Mouse (Mus musculus) neural tube, embryonic 14.5 days (tissue): ENCODE data around the gene Herpud1. TPM values are rescaled to one million over a fixed set of nuclear protein-coding genes. Genes with fewer than 3 reads are reported as not detected.

Experiments used
- ATAC-seq: fragments of 200-750 bp; cut with Nextera tagmentation; 2 replicates; pipeline ENCODE4 v1.8.0; 2017; ENCODE audit warnings: low read depth, mild to moderate bottlenecking, moderate TSS enrichment, moderate library complexity
- H3K27ac ChIP-seq: fragments of 300-500 bp; sonication (generic); 2 replicates; pipeline ENCODE4 v1.5.1; 2014; ENCODE audit warnings: low read depth, mild to moderate bottlenecking, control low read depth, low read length, moderate library complexity, mixed read lengths
- H3K27me3 ChIP-seq: fragments of 300-500 bp; sonication (generic); 2 replicates; pipeline ENCODE4 v1.6.1; 2014; ENCODE audit warnings: low read length; ENCODE audit not compliant: control insufficient read depth, insufficient read depth
- H3K36me3 ChIP-seq: fragments of 300-500 bp; sonication (generic); 2 replicates; pipeline ENCODE4 v1.6.1; 2014; ENCODE audit warnings: low read length, mixed read lengths; ENCODE audit not compliant: control insufficient read depth, insufficient read depth
- H3K4me1 ChIP-seq: fragments of 300-500 bp; sonication (generic); 2 replicates; pipeline ENCODE4 v1.6.1; 2014; ENCODE audit warnings: low read length; ENCODE audit not compliant: control insufficient read depth, insufficient read depth
- H3K4me2 ChIP-seq: fragments of 300-500 bp; sonication (generic); 2 replicates; pipeline ENCODE4 v1.6.1; 2014; ENCODE audit warnings: mild to moderate bottlenecking, low read depth, low read length, control low read depth
- H3K4me3 ChIP-seq: fragments of 300-500 bp; sonication (generic); 2 replicates; pipeline ENCODE4 v1.5.1; 2014; ENCODE audit warnings: low read depth, low read length, control low read depth, mixed read lengths
- H3K9ac ChIP-seq: fragments of 300-500 bp; sonication (generic); replicated peaks from 2 replicates; pipeline ENCODE4 v1.6.1; 2014; ENCODE audit warnings: low read depth, mild to moderate bottlenecking, control low read depth, low read length, mixed read lengths
- H3K9me3 ChIP-seq: fragments of 300-500 bp; sonication (generic); 2 replicates; pipeline ENCODE4 v1.6.1; 2016; ENCODE audit warnings: low read length; ENCODE audit not compliant: control insufficient read depth
- WGBS: fragments of 180-500 bp; shearing (Covaris S2); extraction: QIAGEN DNeasy Blood & Tissue Kit; methylation state at CpG from one replicate; pipeline ENCODE4 v1.1.7; 2014; 5-methylcytosine and 5-hydroxymethylcytosine counted together
- polyA plus RNA-seq: library from polyadenylated mRNA; unstranded; fragments of >200 nt; fragmentation: Nextera tagmentation; extraction: Ambion mirVana; gene quantifications from 2 replicates; pipeline ENCODE4 v1.2.1, GENCODE M21; 2014

Gene Herpud1
- polyA plus RNA-seq, 1 experiment from 2014 or later = 69.0 TPM

DNA sequence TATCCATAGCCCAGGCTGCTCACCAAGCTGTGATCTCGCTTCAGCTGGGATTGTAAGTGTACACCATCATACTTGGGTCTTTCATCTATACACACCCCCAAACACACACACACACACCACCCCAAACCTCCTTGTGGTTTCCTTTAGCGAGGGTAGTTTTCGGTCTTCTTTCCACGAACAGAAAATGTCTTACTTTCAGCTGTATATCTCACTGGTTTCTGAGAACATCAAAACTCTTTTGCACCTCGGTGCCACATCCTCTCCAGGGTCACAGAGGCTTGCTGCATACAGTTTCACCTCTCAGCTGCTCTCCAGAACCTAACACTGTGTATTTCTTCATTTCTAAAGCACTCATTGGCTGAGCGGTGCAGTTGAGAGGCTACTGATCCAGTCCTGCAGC, 27.3 kb downstream of the Herpud1 start:
- H3K4me3 ChIP-seq = no peak overlapping the region
- H3K9me3 ChIP-seq = no peaks in the 10 kb centered on the region
- H3K4me1 ChIP-seq = no peaks in the 10 kb centered on the region
- 93% methylated on average over 6 of the region's 6 CpGs for WGBS
- H3K9ac ChIP-seq = no peak overlapping the region
- H3K36me3 ChIP-seq = no peaks in the 10 kb centered on the region
- no peak overlapping the region for H3K4me2 ChIP-seq
- no peaks in the 10 kb centered on the region for H3K27me3 ChIP-seq
- no peak for ATAC-seq
- H3K27ac ChIP-seq = no peak overlapping the region

DNA sequence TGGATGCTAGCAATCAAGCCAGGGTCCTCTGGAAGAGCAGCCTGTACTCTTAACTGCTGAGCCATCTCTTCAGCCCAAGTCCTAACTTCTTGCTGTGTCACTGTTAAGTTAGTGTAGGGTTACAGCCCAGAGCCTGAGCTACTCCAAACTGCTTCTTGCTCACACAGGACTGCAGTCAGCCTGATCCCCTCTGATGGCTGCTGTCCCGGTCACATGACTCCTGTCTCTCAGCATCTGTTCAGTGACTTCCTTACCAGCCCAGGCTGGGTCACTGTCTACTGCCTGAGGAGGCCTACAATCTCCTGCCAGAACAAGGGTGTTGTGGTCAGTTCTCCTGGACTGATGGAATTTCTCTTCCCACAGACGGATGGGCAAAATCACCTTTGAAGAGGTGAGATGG, 29.0 kb downstream of the Herpud1 start:
- no peak overlapping the region for H3K4me3 ChIP-seq
- no peaks in the 10 kb centered on the region for H3K36me3 ChIP-seq
- H3K9me3 ChIP-seq = no peaks in the 10 kb centered on the region
- no peak for ATAC-seq
- no peak overlapping the region for H3K27ac ChIP-seq
- no peaks in the 10 kb centered on the region for H3K27me3 ChIP-seq
- WGBS = 73% methylated on average over 2 of the region's 2 CpGs
- H3K4me2 ChIP-seq = no peak overlapping the region
- H3K4me1 ChIP-seq = no peaks in the 10 kb centered on the region
- no peak overlapping the region for H3K9ac ChIP-seq

DNA sequence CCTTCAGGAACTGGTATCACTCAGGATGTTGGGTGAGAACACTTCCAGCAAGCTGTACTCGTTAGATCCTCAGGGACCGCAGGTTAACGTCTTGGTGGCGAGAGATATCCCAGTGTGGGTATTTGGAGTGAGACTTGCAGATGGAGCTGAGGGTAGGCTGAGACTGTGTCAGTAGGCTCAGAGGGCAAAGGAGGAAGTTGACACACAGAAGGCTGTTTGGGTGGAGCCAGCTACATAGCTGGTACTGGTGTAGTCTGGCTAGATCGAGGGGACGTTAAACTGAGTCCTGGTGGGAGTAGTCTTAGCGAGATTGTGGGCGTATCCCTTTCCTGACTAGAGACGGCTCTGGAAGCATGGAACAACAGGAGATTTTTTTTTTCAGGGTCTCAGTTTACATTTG, 31.8 kb downstream of the Herpud1 start:
- ATAC-seq = no peak
- no peaks in the 10 kb centered on the region for H3K36me3 ChIP-seq
- no peak overlapping the region for H3K4me3 ChIP-seq
- no peak overlapping the region for H3K9ac ChIP-seq
- no peak overlapping the region for H3K27ac ChIP-seq
- no peak overlapping the region for H3K4me2 ChIP-seq
- 74% methylated on average over 9 of the region's 9 CpGs for WGBS
- no peaks in the 10 kb centered on the region for H3K4me1 ChIP-seq
- H3K9me3 ChIP-seq = no peaks in the 10 kb centered on the region
- H3K27me3 ChIP-seq = no peaks in the 10 kb centered on the region

DNA sequence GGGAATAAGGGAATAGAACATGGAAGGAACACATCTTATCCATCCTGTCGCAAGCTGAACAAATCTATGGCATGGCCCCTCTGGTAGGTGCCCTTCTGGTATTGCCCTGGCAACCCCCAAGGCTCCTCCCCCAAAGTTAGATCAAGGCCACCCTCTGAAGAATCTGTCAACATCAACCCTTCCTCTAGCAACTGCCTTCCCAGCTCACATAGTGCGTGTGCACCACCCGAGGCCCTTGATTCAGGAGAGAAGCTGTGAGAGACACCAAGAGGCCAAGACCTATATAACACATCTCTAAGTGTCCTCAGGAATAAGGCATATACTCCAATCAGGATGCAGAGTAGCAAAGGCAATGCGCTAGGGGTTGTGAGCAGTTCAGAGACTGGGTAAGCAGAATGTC, 36.0 kb downstream of the Herpud1 start:
- H3K9me3 ChIP-seq = no peaks in the 10 kb centered on the region
- no peak overlapping the region for H3K4me3 ChIP-seq
- no peak overlapping the region for H3K4me2 ChIP-seq
- 94% methylated on average over 4 of the region's 4 CpGs for WGBS
- no peak for ATAC-seq
- H3K4me1 ChIP-seq = no peaks in the 10 kb centered on the region
- H3K27me3 ChIP-seq = no peaks in the 10 kb centered on the region
- no peak overlapping the region for H3K27ac ChIP-seq
- H3K9ac ChIP-seq = no peak overlapping the region
- no peaks in the 10 kb centered on the region for H3K36me3 ChIP-seq

DNA sequence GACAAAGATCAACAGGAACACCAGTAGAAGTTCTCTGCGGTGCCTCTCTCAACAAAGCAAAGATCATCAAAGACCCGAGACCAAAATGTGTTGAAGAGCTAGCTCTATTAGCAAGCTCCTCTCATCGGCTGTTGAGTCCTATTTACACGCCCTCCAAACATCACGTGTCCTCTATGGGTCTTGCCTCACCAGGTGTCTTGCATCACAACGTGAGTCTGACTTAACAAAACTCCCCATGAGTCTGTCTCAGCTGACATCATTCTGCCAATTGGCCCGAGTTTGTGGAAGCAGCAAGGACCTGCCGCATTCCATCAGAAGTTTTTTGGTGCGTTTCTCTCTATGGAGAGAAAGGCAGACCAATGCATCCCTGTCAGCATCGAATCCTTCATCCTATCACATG, 41.7 kb downstream of the Herpud1 start:
- H3K27ac ChIP-seq = no peak overlapping the region
- no peak overlapping the region for H3K4me2 ChIP-seq
- no peaks in the 10 kb centered on the region for H3K36me3 ChIP-seq
- no peaks in the 10 kb centered on the region for H3K27me3 ChIP-seq
- no peak overlapping the region for H3K9ac ChIP-seq
- no peak overlapping the region for H3K4me3 ChIP-seq
- no peak for ATAC-seq
- no peaks in the 10 kb centered on the region for H3K9me3 ChIP-seq
- H3K4me1 ChIP-seq = no peaks in the 10 kb centered on the region
- WGBS = 79% methylated on average over 10 of the region's 10 CpGs

DNA sequence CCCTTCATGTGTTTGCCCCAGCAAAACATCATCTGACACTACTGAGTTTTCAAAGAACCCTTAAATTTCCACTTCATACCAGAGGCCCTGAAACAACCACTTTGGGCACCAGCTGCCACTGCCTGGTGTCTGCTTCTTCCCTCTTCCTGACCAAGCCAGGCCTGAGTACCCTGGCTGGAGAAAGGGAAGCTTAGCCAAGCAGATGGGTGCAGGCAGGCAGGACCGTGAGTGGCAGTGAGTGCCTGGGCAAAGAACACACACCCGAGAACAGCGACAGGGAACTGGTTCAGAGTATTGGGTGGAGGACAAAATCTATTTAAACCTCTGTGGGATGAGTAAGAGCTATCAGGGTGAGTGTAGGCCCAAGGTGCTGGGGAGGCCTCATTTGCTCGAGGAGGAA, 42.2 kb downstream of the Herpud1 start:
- Histone ChIP-seq H3K4me1 (no peaks in the 10 kb centered on the region), H3K27ac (no peak overlapping the region), H3K4me2 (no peak overlapping the region), H3K27me3 (no peaks in the 10 kb centered on the region), H3K36me3 (no peaks in the 10 kb centered on the region), H3K9me3 (no peaks in the 10 kb centered on the region), H3K9ac (no peak overlapping the region), H3K4me3 (no peak overlapping the region)
- WGBS = 85% methylated on average over 4 of the region's 4 CpGs
- ATAC-seq = no peak

DNA sequence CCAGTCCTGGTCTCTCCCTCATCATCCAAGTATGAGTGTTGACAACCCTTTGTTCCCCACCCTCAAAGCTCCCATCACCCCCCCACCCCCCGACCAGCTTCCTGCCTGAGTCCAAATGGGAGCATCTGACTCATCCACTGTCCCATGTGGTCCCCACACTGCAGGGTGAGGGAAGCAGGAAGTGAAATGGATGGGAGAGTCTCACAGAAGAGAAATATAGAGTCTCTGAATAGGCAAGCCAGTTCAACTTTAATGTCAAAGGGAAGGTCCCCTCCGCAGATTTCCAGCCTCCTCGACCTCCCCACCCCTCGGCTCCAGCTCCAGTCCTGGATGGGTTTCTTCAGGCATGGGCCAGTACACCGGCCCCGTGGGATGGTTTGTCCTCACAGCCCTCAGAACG, 43.1 kb downstream of the Herpud1 start:
- H3K4me3 ChIP-seq = no peak overlapping the region
- no peaks in the 10 kb centered on the region for H3K9me3 ChIP-seq
- H3K36me3 ChIP-seq = no peaks in the 10 kb centered on the region
- WGBS = 80% methylated on average over 7 of the region's 7 CpGs
- 0 out of 2 replicates have a peak, but pooled peaks cover 6% of the 10 kb centered on the region for H3K4me1 ChIP-seq
- H3K4me2 ChIP-seq = no peak overlapping the region
- H3K27me3 ChIP-seq = peaks cover 5% of the 10 kb centered on the region; the same call in 1 of the 2 replicates
- H3K27ac ChIP-seq = no peak overlapping the region
- no peak for ATAC-seq
- no peak overlapping the region for H3K9ac ChIP-seq

DNA sequence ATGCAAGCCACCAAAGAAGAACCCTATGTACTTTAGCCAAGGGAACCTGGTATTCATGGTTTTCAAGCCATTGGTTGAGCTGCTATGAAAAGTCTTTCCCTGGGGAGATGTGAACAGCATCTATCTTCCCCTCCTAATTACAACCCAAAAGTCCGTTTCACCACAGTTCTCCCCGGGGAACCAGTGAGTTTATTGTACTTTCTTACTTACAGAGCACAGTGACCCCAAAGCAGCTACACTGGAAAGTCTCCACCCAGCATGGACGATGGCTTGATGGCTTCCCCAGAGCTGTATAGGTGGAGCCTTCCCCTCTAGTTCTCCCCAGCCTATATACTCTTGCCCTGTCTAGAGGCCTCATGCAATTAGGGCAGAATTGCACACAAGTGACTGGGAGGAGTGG, 46.0 kb downstream of the Herpud1 start:
- Histone ChIP-seq H3K4me1 (0 out of 2 replicates have a peak, but pooled peaks cover 6% of the 10 kb centered on the region), H3K36me3 (no peaks in the 10 kb centered on the region), H3K9ac (no peak overlapping the region), H3K9me3 (no peaks in the 10 kb centered on the region), H3K27ac (no peak overlapping the region), H3K4me3 (no peak overlapping the region), H3K4me2 (no peak overlapping the region), H3K27me3 (peaks cover 5% of the 10 kb centered on the region; the same call in 1 of the 2 replicates)
- no peak for ATAC-seq
- 50% methylated on average over 3 of the region's 3 CpGs for WGBS

DNA sequence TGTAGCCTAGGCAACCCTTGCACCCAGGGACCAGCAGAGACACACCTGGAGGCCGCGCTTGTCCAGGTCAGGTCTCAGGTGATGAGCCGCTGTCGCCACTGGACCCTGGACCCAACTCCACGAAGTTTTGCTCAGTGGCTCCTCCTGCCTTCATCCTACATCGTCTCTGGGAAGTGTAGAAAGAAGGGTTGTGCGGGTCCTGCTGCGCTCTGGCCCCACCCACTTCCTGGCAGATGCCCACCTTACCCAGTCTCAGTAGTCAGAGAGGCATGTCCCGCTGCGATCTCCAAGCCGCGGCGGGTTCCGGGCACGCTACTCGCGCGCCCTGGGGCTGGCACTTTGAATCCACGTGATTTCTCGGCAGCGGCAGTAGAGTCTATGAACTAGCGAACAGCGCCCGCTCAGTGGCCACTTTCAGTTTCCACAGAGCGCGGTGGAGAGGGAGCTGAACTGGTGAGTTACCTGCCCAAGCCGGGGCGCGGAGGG, 47.8 kb downstream of the Herpud1 start, which contains the start of gene Nlrc5:
Gene Nlrc5 (plus strand): TSS at position 376 of the 486 bp plus-strand sequence.
- ATAC-seq = peak; percentile 34; the same call in 1 of the 2 replicates
- no peak within 1 kb of the TSS for H3K9ac ChIP-seq
- 2% methylated on average over 29 of the region's 29 CpGs for WGBS

More for the DNA sequence above, 47.8 kb downstream of the Herpud1 start, which contains the start of gene Nlrc5:
- H3K36me3 ChIP-seq = no peaks in the 10 kb centered on the region
- peak within 1 kb of the TSS; percentile 31 for H3K4me3 ChIP-seq
- peak within 1 kb of the TSS; percentile 72 for H3K4me2 ChIP-seq
- H3K27ac ChIP-seq = no peak within 1 kb of the TSS
- 0 out of 2 replicates have a peak, but pooled peaks cover 6% of the 10 kb centered on the region for H3K4me1 ChIP-seq
- H3K9me3 ChIP-seq = no peaks in the 10 kb centered on the region
- H3K27me3 ChIP-seq = peaks cover 5% of the 10 kb centered on the region; the same call in 1 of the 2 replicates
